Mouse (Mus musculus) adrenal gland, adult (tissue): ENCODE measurements around the gene Abraxas2.

ENCODE experiments used
- DNase-seq, 2 experiments: peaks; one replicate each; pipeline ENCODE4 v3.0.0; 2022 to 2023; ENCODE audit warnings: low spot score in 1 of 2; ENCODE audit not compliant: inconsistent age in 2 of 2

Abraxas2 gene

DNA sequence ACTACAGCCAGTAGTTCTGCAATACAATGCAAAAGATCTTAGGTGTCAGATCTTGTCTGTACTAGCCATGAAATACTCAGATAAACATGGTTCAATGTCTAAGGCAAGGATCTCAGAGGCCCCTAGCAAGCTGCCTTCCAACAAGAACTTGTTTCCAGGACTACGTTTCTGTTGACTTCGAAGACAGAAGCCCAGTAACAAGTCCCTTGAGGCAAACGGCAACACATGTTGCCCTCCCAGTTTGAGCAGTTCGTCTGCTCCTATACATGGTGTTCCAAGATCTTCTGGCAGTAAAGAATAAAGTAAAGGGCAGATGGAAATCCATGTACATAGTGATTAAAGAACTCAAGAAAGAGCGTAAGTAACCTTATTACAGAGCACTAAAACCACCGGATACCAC, 5.7 kb upstream of the Abraxas2 start:
- no peak for DNase-seq

DNA sequence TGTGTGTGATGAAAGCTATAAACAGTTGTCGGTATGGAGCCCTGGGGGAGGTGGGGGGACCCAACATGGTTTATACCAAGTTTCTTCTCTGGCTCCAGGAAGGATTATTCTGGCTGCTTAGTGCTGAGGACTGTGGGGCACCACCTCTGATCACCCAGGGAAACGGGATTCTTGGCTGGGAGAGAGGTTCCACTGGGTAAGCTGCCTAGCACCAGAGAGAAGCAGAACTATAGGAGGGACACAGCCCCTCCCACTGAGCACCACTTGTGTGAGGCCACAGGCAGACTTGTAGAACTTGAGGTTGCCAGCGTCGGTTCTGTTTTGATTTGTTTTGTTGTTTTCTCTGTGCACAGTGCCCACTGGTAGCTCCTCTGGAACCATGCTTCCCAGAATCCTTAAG, 5.1 kb upstream of the Abraxas2 start:
- no peak for DNase-seq

DNA sequence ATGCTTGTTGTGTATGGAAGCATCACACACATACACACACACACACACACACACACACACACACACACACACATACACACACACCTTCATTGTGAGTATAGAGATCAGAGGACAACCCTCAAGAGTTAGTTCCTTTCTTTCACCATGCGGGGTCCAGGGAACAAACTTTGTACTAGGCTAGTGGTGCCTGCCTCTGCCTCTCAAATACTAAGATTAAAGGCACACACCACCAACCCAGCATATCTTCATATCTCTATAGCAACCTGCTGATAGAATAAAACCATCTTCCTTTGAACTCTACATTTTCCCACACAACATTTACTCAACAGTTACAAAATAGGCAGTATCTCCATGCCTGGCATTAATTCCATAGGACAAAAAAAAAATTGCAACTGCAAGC, 2.9 kb upstream of the Abraxas2 start:
- DNase-seq, result no peak

DNA sequence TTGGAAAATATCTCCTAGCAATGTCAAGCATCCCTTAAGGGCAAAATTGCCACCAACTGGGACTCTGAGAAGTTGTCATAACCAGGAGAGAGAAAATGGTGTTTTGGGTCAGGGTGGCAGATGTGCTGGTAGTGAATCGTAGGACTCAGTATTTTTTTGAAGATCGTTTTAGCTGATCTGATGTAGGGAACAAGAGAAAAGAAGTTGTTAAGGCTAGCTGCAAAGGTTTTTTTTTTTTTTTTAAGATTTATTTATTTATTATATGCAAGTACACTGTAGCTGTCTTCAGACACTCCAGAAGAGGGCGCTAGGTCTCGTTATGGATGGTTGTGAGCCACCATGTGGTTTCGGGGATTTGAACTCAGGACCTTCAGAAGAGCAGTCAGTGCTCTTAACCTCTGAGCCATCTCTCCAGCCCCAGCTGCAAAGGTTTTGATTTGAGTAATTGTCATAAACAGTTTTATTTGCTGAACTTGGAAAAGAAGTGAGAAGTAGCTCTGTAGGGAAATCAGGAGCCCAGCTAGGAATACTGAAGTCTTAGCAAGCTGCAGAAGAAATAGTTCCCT, 899 bp upstream of the Abraxas2 start:
- DNase-seq, result peak in 1 of 2 experiments; percentile 45

DNA sequence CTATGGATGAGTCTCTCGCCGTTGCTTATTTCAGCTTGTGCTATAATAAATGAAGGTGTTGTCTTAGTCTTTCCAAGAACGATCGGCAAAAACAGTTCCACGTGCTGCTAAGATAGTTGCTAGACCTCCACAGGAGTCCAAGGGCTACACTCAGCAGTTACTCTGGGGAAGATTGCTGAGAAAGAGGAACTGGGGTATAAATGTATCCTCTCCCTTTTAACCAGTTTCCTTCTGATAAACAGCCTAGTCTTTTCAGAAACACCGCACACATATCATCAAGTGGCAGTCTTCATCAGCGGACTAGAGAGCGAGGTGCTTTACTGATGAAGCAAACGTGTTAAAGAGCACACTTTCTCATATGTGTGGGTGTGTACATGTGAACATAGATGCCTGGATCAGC, 7.3 kb downstream of the Abraxas2 start:
- no peak for DNase-seq

DNA sequence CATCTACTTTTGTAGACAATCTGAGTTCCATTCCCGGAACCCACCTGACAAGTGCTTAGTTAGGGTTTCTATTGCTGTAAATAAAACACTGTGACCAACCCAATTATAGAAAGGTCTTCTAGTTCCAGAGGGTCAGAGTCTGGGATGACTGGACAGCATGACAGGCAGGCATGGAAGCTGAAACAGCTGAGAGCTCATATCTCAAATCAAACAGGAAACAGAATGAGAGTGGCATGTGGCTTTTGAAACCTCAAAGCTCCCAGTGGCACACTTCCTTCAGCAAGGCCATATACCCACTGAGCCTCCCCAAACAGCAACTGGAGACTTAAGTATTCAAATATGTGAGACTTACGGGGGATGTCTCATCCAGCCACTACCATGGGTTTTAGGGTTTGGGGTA, 14.0 kb downstream of the Abraxas2 start:
- DNase-seq, result no peak

DNA sequence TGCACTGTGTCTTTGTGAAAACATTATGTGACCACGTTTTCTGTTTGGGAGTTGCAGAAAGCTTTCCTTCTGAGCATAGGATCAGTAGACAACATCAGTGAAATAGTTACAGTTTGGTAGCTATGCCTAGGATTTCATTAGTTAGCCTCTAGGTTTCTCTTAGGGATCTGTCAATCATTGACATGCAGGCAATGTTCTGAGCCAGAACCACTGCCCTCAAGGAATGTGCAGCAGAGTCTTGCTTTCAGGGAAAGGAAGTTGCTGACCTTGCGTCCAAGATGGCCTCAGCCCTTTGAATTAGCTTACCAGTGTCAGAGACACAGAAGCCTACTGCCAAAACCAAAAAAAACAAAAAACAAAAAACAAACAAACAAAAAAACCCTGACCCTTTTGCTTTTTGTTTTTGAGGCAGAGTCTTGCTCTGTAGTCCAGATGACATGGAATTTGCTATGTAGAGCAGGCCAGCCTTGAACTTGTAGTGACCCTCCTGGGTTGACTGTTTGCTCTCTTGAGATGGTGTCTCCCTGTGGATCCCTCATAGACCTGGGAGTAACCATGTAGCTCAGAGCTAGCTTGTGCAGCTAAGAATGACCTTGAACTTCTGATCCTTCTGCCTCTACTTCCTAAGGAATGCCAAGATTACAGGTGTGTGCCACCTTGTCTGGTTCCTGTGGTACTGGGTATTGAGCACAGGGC, 16.5 kb downstream of the Abraxas2 start:
- DNase-seq, result peak in 1 of 2 experiments; percentile 56

DNA sequence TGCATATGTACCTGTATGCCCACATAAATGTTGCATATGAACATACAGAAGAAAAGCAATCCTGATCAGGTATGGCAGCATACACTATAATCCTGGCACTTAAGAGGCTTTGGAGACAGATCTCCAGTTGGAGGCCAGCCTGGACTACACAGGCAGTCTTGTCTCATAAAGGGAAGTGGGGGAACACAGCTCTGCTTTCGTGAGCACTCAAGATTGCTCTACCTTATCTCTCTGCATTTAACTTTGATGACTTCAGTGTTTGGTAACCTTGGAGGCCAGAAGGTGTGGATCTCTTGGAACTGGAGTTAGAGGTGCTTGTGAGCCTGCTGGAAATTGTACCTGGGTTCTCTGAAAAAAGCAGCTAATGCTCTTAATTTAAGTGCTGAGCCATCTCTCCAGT, 21.3 kb downstream of the Abraxas2 start:
- no peak for DNase-seq

DNA sequence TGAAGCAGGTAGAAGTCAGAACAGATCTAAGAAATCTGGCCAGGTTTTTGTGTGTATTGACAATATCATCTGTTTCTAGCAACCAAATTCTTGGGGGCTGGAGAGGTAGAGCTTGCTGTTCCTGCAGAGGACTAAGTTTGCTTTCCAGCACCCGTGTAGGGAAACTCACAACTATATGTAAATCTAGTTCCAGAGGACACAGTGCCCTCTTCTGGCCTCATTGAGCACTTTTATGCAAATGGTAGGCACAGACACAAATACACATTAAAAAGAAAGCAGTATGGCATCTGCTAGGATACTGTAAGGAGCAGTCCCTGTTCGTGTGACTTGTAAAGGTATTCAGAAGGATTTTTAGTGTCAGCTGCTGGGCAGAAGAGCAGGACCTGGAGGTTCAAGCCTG, 23.3 kb downstream of the Abraxas2 start:
- DNase-seq, result peak in 1 of 2 experiments; percentile 48

DNA sequence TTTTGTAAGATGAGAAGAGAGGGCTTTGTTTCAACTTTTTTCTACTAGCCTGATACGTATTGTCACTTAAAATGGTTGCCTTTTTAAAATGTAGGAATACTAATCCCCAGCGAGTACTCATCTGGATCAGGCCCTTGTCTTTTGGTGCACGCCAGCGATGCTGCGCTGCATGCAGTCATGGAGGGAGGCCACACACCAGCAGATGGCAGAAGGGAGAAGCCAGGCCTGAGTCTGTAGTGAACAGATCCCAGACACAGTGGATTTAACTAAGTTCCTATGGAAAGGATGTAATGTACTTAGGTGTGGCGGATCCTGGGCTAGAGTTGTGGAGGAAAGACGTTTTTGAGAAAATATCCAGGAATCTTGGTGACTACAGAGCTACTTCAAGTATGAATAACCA, 25.0 kb downstream of the Abraxas2 start:
- no peak for DNase-seq

DNA sequence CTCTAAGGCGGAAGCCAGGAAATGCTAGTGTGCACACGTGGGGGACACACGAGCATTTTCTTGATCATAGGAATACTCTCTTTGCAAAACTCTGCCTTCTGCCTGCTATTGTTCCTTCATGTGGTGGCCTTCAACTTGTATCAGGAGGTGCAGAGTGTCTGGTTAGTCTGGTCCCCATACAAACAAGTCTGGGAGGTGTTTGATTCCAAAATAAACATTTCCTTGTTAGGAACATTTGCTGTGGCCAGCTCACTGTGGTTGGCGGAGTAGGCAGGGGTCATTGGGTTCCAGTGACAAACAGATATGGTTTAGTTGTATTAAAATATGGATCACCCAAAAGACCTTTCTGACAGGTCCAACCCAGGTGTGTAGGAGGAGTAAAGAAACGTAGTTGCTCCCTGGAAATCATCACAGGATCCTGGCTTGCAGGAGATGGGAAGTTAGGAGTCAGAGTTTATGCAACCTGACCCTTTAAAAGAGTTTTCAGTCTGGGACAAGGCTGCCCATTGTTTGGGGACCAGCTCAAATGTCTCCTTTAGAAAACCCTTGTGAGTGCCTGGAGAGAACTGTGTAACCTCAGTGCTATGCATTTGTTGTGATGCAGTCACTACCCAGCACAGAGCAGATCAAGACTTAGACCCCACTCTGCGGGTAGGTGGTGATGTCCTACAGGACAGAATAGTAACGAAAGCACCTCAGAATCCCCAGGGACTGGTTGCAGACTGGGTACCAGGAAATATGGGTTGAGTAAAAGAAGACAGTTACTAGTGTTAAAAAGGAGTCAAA, 28.2 kb downstream of the Abraxas2 start:
- DNase-seq, result no peak

DNA sequence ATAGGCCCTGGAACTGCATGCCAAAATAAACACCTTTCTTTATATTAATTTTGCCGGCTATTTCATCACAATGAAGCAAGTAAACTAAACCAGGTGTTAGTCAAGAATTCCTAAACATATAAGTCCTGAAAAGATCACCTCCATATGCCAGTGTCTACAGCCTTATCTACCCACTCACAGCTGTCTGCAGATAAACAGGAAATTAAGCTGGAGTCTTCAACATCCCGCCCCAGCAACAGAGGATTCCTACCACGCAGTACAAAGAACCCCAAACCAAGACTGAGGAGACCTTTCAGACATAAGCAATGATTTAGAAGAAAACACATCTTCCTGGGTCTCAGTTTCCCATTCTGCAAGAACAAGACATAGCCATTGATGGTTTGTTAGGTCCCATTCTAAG, 29.0 kb downstream of the Abraxas2 start:
- DNase-seq, result no peak

DNA sequence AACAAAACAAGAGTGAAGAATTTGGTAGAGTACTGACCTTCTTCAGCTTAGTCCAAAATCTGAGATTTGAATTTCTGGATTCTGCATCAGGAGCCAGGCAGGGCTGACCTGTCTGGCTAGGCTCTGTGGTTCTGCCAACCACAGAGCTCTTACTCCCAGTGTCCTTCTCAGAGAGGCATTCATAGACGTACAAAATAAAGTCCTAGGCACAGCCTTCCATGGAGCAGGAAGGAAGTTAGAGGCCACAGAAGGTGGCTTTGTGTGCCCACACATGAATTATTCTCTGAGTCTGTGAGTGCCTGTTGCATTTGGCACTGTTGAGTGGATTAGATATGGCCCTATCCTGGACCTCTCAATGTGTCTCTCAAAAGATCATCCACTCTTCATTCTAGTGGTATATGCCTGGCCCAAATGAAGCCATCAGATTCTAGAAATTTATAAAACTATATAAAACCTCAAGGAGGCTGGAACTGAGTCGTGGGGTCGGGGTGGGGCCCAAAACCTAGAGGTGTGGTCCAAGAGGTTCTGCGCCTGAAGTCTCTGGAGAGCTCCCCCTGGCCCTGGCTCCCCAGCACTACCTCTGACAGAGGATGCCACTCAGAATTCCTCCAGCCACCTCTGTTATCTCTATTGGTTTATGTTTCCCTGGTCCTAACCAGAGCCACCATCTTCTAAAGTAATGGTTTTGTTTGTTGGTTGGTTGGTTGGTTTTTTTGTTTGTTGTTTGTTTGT, 29.7 kb downstream of the Abraxas2 start:
- DNase-seq, result no peak

DNA sequence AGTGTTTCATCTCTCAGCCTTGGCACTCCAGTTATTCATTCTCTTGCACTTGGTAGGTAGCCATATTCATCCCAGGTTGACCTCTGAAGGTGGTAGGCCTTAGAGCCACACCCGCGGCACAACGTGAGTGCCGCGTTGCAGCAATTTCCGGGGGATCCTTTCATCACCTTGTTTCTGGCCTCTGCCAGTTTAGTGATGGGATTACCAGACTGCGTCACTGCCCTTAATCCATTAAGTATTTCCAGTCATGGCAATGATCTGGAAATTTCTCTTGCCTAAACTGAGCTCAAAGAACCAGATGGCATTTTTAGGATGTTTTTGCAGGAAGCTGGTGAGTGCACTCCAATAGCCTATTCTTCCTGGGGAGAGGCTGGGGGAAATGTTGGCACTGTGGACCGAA, 30.7 kb downstream of the Abraxas2 start:
- DNase-seq, result no peak

DNA sequence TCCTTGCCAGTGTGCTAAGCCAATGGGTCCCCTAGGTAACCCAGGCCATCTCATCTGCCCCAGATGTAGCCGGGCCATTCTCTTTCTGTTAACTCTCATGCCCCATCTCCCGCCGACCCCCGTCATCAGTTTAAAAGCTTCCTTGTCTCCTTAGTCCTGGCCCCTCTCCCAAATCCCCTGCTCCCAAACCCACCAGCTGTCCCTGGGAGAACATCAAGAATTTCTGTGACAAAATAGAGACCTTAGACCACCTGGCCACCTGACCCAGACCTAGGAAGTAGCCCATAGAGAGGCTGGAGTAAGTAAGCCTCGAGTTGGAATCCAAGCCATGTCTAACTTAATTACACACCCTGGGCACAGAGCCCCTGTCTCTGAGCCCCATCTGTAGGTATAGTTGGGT, 31.2 kb downstream of the Abraxas2 start:
- no peak for DNase-seq

DNA sequence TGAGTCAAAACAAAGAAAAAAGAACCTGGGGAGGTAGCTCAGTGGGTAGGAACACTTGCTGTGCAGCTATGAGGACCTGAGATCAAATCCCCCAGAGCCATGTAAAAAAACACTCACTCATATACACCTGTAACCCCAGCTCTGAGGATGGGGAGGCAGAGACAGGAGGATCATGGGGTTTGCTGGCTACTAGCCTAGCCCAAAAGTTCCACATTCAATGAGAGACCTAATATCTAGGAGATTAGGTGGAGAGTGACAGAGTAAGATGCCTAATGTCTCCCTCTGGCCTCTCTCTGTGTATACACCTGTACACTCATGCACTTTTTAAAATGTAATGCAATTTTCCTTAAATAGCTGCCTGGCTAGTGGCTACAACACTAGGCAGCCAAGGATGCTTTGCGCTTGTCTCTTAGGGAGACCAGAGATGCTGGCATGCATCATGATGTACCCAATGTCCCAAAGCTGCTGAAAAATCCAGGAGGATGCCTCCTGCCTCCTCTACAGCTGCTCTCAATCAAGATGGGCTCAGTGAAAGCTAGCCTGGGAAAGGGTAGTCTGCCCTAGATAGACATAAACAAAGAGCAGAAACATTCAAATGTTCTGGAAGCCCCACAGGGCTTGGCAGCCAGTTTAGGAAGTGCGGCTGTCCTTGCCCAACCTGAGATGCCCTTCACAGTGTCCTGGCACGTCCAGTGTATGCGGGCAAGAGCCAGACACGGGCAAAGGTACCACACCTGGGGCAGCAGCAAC, 32.7 kb downstream of the Abraxas2 start:
- DNase-seq, result no peak

DNA sequence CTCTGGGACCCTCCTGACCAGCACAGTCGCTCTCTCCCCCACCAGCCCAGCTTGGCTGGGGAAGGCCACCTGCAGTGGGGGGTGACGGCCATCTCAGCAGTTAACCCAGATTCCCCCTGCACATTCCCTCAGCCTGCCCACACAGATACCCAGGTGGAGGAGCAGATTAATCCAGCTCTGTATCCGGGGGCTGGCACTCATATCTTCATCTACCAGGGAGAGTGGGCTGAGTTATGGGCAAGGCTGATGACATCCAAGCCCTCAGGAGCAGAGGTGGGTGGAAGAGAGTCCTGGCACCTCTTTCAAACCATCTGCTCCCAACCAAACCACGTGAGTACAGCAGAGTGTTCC, 33.3 kb downstream of the Abraxas2 start:
- DNase-seq, result peak in 1 of 2 experiments; percentile 51

DNA sequence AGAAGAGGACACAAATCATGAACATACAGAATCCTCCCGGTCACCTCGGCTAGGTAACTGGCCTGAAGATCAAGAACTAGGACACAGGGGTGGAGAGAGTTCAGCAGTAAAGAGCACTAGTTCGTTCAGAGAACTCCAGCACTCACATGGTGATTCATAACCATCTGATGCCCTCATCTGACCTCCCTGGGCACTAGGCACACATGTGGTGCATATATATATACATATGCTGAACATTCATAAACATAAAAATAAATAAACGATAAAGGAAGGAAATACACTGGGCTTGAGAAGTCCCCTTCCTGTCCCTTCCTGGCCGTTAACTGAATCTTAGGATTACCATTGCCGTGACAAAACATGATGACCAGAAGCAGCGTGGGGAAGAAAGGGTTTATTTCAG, 33.8 kb downstream of the Abraxas2 start:
- no peak for DNase-seq

DNA sequence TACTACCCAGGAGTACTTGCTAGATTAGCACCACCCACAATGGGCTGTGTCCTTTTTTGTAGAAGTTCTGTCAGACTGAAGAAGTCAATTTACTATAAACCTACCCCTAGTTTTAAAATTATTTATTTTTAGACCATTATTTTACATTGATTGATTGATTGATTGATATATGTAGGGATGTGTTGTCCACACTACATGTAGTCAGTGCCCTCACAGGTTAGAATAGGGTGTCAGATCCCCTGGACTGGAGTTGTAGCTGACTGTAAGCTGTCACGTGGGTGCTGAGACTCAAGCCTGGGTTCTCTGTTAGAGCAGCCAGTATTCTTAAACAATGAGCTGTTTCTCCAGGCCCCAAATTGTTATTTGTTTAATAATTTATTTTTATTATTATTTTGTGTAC, 34.3 kb downstream of the Abraxas2 start:
- DNase-seq, result no peak

DNA sequence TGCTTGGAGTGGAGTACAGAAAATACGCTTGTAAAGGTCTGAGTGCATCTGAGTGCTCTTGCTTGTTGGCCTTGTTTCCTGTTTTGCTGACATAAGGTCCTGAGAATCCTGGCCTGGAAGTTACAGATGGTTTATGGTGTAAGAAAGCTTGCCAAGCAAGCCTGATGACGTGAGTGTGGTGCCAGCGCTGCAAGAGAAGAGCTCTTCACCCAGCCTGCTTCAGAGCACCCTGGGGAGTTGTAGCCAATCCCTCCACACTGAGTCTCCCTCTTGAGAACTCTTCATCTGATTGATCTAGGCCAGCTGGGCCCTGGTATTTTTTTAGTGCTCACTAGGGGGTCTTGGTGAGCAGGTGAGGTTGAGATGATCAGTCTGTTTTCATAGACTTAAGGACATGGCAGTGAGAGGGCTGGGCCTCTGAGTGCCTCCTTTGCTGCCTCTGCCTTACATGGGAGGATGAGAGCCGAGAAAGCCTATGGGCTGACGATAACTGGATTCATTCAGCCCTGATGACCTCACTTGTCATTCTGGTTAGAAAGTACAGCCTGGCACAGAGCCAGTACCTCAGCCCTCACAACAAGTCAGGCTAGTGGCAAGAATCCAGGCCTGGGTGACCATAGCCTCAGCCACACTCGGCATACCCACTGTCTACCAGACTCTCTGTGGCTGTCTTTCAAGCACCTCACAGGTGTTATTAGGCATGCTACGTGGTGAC, 36.0 kb downstream of the Abraxas2 start:
- peak; percentile 79 to 91 for DNase-seq
